Mouse (Mus musculus): ENCODE measurements around the gene Arl6ip5.

DNA sequence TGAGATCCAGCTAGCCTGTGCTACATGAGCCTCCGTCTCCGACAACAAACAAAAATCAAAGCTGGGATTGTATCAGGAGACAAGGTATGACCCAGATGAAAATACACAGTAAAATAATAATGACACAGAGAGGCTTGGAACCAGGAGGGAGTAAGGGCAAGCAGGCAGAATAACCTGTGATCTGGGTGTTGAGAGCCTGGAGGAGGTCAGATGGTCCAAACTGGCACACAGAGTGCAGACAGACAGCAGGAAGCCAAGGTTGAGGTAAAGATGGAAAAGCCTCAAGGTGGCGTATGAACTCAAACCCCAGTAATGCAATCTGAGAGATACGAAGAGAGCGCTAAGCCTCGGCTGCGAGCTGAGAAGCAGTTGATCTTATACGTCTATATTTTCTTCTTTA lies 14.0 kb downstream of the Arl6ip5 start:
- TF ChIP-seq CTCF (IDR thresholded peaks at IDR 0.05): no peak
- TF ChIP-seq EP300 (IDR thresholded peaks at IDR 0.05): no peak
